Mouse (Mus musculus) kidney, adult 2 months (tissue): ENCODE results near the gene Fam174b.

Experiments
- CTCF ChIP-seq: fragments of 200-500 bp; conservative IDR thresholded peaks from 2 replicates; pipeline ENCODE4 v1.5.1; 2011; ENCODE audit warnings: low read depth, mild to moderate bottlenecking, control low read depth, low read length, moderate library complexity, mixed read lengths; ENCODE audit not compliant: insufficient read depth, insufficient read length
- POLR2A ChIP-seq: fragments of 200-500 bp; IDR thresholded peaks from one replicate; pipeline ENCODE4 v1.6.1; 2011; ENCODE audit warnings: low read depth, low read length, control low read depth

GRCm38 (mm10) chr7:73704305-73704704, 35.8 kb upstream of the Fam174b start:
- no peak for TF ChIP-seq CTCF
- TF ChIP-seq POLR2A: no peak
